Mouse (Mus musculus) mouse trophoblast stem cell (cell line): ENCODE data around the gene Trim10.
"Not testable (repeated sequence)": the region's sequence is repeated elsewhere in the genome, so short reads cannot be mapped to it uniquely, and the experiment has no call there.

Experiments used
- in situ Hi-C, 2 experiments: fragments of 300-500 bp; cut with MseI, MboI; formaldehyde crosslinking; loops; 2 replicates in 1 of 2; 3 replicates in 1 of 2; pipeline ENCODE4 v1.15.1; 2025

Trim10 gene

DNA sequence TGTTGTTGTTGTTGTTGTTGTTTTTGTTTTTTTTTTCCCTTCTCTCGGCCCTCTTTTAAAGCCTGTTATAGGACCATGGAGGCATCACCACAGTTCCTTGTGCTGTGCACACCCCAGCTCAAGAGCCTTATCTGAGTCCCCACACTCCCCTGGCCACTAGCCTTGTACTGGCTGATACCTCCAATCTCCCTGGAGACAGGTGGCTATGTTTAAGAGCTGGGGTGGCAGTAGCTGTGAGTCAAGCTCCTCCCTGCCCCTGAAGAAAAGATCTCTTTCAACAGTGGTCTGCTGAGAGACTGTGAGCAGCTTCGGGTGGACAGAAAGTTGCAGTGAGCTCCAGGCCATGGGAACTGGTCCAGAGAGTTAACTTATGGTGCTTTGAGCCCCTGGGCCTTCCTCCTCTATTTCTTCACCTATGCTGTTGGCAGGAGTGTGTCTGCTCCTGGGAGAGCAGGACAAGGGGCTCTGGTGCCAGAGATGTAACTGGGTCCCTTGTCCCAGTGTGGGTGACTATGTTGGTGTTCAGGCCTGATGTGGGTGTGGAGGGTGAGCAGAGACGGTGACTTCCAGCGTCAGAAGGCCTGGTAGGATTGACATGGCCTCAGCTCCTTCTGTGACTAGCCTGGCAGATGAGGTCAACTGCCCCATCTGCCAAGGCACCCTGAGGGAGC lies at the start of gene Trim10:
TSS of gene Trim10 (plus strand) at position 291 of the 671 bp plus-strand sequence.
- in situ Hi-C loops: no loop called here

DNA sequence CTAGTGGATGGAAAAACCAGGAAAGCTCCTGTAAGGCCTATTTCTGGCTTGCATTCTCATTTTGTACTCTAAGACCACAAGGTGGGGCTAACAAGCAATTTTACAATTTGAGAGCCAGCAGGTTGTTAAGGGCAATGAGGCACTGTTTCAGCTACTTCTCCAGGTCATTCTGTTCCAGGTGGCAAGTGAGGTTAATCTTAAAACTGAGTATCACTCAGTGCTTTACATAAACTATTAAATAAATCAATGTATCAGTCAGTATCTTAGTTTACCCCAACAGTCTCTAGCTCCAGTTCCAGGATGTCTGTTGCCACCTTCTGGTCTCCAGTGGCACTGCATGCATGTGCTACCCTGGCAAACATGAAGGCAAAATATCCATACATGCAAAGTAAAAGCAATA lies 45.4 kb upstream of the Trim10 start:
- in situ Hi-C loops: no loop called here

DNA sequence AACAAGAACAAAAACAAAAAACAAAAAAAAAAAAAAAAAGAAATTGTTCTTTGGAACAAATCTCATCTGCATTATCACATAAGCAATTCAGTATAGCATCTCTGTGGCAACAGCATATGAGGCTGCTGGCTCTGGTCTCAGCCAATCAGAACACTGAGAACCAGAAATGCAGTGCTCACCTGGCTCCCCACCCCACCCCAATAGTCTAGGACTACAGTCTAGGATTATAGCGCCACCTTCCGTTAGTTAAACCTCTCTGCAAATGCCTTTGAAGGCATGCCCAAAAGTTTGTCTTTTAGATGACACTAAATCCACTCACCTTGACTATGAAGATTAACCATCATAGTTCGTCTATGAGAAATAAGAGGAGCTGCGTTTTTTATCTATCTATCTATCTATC lies 43.8 kb upstream of the Trim10 start:
- in situ Hi-C loops: no loop called here

- in situ Hi-C loops: not testable (repeated sequence)
These were observed 43.4 kb upstream of the Trim10 start for GRCm38 (mm10) chr17:36826002-36826401.

GRCm38 (mm10) chr17:36828488-36828887 lies 40.9 kb upstream of the Trim10 start:
- in situ Hi-C loops: no loop called here

GRCm38 (mm10) chr17:36830470-36830869 lies 38.9 kb upstream of the Trim10 start:
- in situ Hi-C loops: no loop called here

DNA sequence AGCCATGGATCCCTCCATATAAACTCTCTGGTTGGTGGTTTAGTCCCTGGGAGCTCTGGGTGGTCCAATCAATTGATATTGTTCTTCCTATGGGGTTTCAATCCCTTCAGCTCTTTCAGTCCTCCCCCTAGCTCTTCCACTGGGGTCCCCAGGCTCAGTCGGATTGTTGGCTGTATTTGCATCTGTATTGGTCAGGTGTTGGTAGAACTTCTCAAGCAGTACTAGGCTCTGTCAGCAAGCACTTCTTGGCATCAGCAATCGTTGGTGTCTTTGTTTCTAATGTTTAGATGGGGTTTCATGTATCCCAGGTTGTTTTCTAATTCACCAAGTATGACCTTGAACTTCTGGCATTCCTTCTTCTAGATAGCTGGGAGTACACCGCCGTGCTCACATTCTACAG lies 36.7 kb upstream of the Trim10 start:
- in situ Hi-C loops: no loop called here

- in situ Hi-C loops: no loop called here
These were observed 33.6 kb upstream of the Trim10 start for GRCm38 (mm10) chr17:36835591-36836426.

- in situ Hi-C loops: no loop called here
These were observed 33.0 kb upstream of the Trim10 start for GRCm38 (mm10) chr17:36836427-36836812.

DNA sequence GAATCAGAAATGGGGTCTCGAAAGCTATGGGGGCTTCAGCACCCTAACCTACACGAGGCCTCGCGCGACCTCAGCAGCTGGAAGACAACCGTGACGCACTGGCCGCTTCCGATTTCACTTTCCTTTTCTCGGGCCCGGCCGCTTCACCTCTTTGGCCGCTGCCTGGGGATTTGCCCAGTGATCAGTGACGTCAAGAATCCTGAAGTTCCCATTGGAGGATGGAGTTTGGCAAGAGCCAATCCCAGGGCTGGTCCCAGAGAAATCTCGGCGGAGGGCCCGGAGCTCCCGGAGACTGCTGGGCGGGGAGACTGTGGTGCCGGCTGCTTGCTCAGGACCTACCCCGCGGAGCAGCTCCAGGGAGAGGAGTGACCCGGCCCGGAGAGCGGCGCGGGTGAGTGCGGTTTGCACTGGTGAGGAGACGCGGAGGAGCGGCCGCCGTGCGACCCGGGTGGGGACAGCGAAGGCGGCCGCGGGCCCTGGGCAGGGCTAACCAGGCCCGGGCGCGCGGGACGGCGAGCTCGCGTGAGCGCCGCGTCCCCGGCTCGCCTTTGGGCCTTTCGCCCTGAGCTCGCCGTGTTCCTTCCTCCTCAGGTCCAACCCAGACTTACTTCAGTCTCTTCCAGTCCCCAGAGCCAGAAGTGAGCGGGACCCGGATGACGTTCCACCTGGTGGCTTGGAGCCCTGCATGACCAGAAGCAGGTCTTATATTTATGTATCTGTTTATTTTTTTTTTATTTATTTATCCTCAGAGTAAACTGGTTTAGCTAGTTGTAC lies 32.3 kb upstream of the Trim10 start, which contains the start of gene Trim26:
TSS of gene Trim26 (plus strand) at position 261 of the 774 bp plus-strand sequence.
- in situ Hi-C loops: no loop called here

- in situ Hi-C loops: no loop called here
These were observed 30.4 kb upstream of the Trim10 start for GRCm38 (mm10) chr17:36839001-36839400.

GRCm38 (mm10) chr17:36839931-36840330 lies 29.4 kb upstream of the Trim10 start:
- in situ Hi-C loops: no loop called here

DNA sequence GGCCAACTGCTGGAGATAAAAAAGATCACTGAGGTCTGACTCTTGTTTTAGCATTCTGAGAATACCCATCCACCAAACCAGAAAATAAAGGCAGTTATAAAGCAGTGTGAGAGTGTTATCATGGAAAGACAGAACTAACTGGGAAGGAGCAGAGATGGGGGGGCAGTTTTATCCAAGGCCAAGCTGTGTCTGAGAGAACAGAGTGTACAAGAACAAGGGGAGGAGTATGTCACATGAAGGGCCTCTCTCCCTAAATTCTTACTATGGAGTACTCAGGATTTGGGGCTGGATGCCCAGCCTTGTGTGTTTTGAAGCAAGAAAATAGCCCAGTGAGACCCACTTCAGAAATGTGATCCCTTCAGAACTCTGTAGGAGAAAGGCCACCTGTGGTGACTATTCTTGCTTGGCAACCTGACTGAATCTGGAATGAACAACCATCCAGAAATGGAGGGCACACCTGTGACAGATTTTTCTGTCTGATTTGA lies 28.4 kb upstream of the Trim10 start:
- in situ Hi-C loops: no loop called here

DNA sequence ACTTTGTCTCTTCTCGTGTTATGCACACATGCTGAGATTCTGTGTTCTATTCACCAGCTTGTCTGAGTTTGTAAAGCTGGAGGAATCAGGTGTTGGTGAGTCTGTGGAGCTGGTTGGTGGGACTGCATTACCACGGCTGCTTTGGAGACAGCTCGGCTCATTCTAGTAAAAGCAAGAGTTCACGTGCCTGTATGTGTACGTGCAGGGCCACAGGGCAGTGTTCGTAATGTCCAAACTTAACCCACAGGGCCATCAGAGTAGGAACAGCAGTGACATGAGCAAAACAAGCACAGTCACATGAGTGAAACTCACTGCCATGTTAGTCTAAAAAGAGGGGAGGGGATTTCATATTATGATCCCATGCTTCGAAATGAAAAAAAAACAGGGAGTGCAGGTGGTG lies 25.7 kb upstream of the Trim10 start:
- in situ Hi-C loops: no loop called here

DNA sequence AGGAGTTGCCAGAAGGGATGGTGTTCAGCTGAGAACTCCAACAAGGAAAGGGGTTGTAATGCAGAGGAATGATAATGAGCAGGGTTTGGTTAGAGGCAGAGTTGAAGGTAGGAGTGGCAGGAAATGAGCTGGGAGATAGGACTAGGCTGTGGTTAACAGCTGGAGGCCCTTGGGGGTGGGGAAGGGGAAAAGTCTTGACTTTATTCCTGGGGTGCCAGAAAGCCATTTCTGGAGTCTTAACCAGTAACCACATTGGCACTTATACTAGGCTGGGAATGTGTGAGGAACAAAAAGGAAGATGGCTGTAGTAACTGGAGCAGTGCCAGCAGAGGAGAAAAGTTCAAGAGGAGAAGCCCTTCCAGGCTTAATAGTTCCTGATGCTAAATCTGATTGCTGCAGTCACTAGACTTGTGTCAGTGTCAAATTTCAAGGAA lies 25.1 kb upstream of the Trim10 start:
- in situ Hi-C loops: no loop called here

DNA sequence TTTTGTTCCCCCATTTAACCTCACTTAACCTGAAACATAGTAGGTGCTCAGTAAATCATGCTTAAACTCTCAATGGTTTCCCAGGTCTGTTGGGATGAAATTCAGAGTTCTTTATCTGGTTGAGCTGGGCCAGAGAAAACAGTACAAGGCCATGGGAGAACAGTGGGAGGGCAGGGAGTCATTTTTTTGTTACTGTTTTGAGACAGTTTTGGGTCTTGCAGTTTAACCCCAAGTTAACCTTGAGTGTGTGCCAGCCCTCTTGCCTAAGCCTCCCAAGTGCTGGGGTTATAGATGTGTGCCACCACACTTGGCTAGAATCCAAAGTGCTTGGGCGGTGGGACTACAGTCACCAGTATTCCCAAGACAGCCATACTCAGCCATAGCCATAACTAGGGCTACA lies 24.6 kb upstream of the Trim10 start:
- in situ Hi-C loops: no loop called here

GRCm38 (mm10) chr17:36848911-36849310 lies 20.5 kb upstream of the Trim10 start:
- in situ Hi-C loops: no loop called here

DNA sequence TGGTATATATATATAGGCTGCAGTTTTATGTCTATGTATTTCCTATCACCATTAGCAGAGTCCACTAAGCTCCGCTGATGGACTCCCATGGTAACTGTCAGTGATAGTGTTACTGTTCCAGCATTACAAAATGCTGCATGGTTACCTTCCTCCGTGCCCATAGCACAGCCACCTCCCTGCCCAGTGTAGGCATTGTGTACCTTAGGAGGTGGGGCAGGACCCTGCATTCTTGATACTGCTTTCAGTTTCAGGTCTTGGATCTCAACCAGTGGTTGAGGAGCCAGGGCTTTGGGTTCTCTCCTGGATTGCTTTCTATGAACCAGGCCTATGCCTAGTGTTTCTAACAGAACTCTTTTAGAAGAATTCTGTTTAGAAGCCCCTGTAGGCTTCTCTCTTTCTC lies 19.4 kb upstream of the Trim10 start:
- in situ Hi-C loops: no loop called here

DNA sequence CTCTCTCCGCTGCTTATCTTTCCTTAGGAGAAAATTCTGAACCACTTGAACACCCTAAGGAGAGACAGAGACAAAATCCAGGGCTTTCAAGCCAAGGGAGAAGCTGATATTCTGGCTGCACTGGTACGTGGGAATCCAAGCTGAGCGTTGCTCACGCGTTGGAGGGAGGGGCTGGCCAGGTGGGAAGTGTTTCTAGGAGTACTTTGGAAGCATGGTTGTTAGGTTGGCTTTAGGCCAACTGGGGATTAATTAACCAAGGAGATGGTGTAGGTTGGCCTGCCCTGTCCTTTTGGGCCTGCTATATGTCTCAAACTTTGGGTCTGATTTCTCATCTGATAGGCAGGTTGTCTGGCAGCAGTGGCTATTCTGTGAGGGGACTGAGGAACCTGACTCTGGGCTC lies 18.2 kb upstream of the Trim10 start:
- in situ Hi-C loops: no loop called here

DNA sequence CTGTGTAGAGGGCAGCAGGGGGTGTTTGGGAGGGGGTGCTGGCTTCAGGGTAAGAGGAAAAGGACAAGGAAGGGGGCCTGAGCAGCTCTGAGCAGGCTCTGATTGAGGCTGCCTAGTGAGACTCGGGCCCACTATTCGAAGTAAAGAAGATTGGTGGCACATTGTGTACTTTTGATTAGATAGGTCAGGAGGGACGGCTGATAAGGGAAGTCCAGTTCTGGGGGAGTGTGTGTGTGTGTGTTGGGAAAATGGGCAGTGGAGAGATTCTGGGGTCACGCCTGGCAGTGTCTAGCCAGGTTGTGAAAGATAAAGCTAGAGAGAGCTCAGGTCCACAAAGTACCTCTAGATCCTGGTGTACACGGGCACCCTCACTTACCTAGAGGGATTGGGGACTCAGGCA lies 17.7 kb upstream of the Trim10 start:
- in situ Hi-C loops: no loop called here

GRCm38 (mm10) chr17:36855484-36855883 lies 13.9 kb upstream of the Trim10 start:
- in situ Hi-C loops: no loop called here

DNA sequence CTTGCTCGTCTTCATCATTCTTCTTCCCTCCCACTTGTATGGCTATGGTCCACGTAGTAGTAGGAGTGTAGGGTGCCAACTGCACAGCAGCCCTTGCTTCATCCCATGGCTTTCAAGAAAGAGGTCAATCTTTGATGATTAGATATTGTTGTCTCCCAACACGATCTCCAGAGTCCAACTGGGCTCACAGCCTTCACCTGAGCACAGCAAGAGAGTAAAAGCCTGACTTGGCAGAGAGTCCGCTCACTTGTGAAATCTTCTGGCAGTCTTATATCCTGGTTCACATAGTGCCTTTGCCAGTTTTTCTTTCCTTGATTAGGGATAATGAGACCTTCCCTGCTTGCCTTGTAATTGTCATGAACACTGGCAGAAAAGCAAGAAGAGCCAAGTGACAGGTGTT lies 13.1 kb upstream of the Trim10 start:
- in situ Hi-C loops: no loop called here
